Mouse (Mus musculus) liver, postnatal 0 days (tissue): ENCODE measurements around the gene Anp32b.

ENCODE experiments used
- CTCF ChIP-seq: sonication (generic); IDR thresholded peaks from 2 replicates; pipeline ENCODE4 v1.5.1; 2016; ENCODE audit warnings: antibody characterized with exemption, low read depth
- EP300 ChIP-seq: IDR thresholded peaks from 2 replicates; pipeline ENCODE4 v1.6.1; 2016; ENCODE audit warnings: antibody characterized with exemption, low read depth, mild to moderate bottlenecking

GRCm38 (mm10) chr4:46428903-46429499 is 21.7 kb upstream of the Anp32b start:
- no peak for TF ChIP-seq EP300
- no peak for TF ChIP-seq CTCF
